Mouse (Mus musculus): ENCODE measurements around the gene Ndc1.

Ndc1 gene

DNA sequence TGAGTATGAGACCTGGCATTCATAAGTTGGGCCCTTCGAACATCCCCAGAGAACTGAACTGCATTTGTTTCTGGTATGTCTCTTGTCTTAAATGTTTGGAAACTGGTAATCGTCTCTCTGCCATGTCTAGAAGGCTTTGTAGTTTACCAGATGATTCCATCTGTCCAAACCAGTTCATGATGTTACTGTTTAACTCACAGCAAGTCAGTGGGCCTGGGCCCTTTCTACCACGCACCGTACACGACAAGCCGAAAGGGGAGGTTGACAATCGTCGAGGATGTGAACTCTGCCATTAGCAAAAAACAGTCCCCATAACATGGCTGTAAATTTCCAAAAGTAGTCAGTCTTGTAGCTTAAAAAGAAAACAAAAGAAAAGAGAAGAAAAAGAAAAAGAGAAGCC is 71.2 kb downstream of the Ndc1 start:
- no peak for DNase-seq (ENCODE audit: inconsistent age in 2 of 2, low spot score in 1 of 2)

DNA sequence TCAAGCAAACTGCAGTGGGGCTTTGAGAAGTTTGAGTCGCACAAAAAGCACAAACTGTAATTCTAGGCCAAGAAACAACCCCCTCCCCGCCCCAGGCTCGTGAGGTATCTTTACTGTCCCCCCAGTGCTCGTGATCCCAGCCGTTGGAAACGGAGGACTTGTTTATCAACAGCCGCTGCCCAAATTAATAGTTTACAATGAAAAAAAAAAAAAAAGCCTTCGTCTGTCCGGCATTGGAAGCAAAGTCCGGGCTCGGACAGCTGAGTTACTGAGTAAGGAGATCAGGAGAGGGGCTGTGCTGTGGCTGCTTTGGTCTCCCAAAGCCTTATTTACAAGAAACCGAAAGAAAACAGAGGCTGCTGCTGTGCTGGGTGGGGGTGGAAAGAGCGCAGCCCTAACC is 72.7 kb downstream of the Ndc1 start:
- no peak for DNase-seq (ENCODE audit: inconsistent age in 2 of 2, low spot score in 1 of 2)

GRCm38 (mm10) chr4:107442288-107442687 is 74.7 kb downstream of the Ndc1 start:
- DNase-seq (ENCODE audit: inconsistent age in 2 of 2, low spot score in 1 of 2), result no peak

DNA sequence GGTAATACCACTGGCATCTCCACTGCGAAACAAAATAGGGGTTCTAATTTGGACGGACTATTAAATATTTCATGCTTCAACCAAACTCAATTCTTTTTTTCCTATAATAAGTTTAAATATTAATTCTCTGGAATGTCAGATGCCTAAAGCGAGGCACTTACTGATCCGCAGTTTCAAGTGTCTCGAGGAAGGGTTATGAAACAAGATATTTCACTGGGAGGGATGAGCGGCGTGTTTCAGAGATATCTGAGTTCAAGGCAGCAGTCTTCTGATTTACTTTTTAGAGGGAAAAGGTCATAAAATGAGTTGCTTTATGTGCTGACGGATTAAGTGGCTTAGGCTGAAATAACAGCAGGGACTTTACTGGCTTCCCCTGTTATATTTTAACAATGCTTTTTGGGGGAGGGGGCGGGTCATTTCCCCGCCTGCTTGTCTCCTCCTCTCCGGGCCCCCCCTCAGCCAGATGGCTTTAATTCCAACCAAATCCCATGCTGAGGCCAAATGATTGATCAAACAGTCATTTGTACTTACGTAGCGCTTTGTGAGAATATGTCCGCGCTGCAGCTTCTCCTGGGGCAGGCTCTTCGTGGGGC is 75.4 kb downstream of the Ndc1 start:
- no peak for DNase-seq (ENCODE audit: inconsistent age in 2 of 2, low spot score in 1 of 2)

- no peak for DNase-seq (ENCODE audit: inconsistent age in 2 of 2, low spot score in 1 of 2)
Measured at GRCm38 (mm10) chr4:107443621-107444020, 76.0 kb downstream of the Ndc1 start.

DNA sequence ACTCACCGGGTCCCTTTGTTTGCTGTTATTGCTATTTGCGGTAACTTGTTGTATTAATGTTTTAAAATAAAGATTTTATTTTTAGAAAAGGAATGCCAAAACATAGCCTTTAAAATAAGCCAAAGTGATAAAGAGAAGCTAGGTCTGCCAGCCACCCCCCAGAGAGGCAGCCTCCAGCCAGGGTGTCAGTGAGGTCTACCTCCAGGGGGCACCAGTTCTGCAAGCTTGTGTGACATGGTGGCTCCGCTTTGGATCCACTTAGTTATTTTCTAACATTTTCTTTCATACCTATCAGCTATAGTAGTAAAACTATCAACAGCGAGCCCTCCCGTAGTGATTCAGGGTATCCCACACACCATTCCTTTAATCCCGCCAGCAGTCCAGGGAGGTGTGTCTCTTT is 80.9 kb downstream of the Ndc1 start:
- DNase-seq (ENCODE audit: inconsistent age in 2 of 2, low spot score in 1 of 2), result peak in 1 of 2 experiments; percentile 33

DNA sequence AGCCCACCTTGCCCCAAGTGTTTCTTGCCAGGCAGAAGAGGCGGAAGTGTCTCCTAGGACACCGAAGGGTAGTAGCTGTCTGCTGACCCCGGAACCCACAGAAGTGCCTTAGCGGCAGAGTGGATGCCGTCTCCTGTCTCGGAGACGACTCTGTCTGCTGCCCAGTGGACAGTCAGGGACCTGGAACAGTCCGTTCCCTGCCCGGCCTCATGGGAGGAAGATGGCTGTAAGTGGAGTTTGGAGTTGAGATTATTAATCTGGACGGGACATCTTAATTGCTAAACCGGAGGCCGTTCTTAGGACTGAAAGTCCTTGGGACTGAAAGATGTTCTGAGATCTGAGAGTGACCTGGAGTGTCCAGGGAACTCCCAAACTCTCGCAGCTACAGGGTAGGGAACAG is 81.9 kb downstream of the Ndc1 start:
- no peak for DNase-seq (ENCODE audit: inconsistent age in 2 of 2, low spot score in 1 of 2)

GRCm38 (mm10) chr4:107452266-107453015 is 84.9 kb downstream of the Ndc1 start:
- peak in 1 of 2 experiments; percentile 30 for DNase-seq (ENCODE audit: inconsistent age in 2 of 2, low spot score in 1 of 2)

GRCm38 (mm10) chr4:107453141-107453984 is 85.8 kb downstream of the Ndc1 start:
- DNase-seq (ENCODE audit: inconsistent age in 2 of 2, low spot score in 1 of 2), result peak; percentile 79 to 94

DNA sequence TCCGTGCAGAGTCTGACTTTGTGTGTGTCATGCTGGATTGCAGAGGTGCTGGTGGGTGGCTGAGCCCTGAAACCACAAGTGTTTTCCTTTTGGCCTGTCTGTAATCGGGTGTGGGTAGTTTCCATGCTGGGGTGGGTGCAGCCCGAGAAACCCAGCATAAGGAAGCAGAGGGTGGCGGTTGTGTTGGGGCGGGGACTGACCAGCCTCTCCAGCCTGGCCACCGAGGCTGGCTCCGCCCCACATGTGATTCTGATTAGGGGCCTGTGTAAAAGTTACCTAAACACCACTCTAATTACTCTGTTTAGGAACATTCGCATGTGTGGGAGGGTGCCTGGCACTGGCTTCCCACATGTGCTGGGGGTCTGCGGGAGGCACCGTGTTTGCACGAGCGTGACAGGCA is 90.0 kb downstream of the Ndc1 start:
- no peak for DNase-seq (ENCODE audit: inconsistent age in 2 of 2, low spot score in 1 of 2)

- peak; percentile 33 to 57 for DNase-seq (ENCODE audit: inconsistent age in 2 of 2, low spot score in 1 of 2)
Measured at GRCm38 (mm10) chr4:107458907-107459306, 91.3 kb downstream of the Ndc1 start.

- no peak for DNase-seq (ENCODE audit: inconsistent age in 2 of 2, low spot score in 1 of 2)
Measured at GRCm38 (mm10) chr4:107459461-107459860, 91.9 kb downstream of the Ndc1 start.

DNA sequence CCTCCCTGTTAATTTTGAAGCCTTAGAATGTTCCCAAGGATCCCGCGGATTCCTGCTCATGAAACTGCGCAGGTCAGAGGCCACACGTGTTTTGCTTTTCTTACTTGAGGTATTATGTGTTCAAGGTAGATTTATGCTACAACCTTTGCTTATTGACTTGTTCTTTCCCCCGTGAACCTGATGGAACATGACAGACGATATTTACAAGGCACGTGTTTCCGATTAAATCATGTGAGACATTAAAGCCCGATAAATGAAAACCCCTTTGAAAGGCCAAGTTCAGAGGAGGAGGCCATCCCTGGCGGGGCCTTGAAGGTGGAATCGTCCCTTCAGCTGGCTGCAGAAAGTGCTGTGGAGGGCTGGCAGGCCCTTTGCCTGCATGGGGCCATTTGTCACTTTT is 92.9 kb downstream of the Ndc1 start:
- DNase-seq (ENCODE audit: inconsistent age in 2 of 2, low spot score in 1 of 2), result no peak
